Mouse (Mus musculus) kidney, adult 2 months (tissue): ENCODE measurements around the gene Kcna2. TPM values are rescaled to one million over a fixed set of nuclear protein-coding genes. Genes with fewer than 3 reads are reported as not detected.

Experiments
- DNase-seq: peaks from one replicate; pipeline ENCODE4 v3.0.0; 2021
- H3K27ac ChIP-seq: fragments of 200-500 bp; 2 replicates; pipeline ENCODE4 v1.5.1; 2012; ENCODE audit warnings: low read depth, low read length, control low read depth, inconsistent platforms; ENCODE audit not compliant: insufficient read depth
- H3K27me3 ChIP-seq: fragments of 200-500 bp; replicated peaks from 2 replicates; pipeline ENCODE4 v1.6.1; 2012; ENCODE audit warnings: mild to moderate bottlenecking, moderate library complexity, low read length, inconsistent platforms; ENCODE audit not compliant: control insufficient read depth, insufficient read depth
- H3K36me3 ChIP-seq: fragments of 200-500 bp; 2 replicates; pipeline ENCODE4 v1.6.1; 2012; ENCODE audit warnings: mild to moderate bottlenecking, moderate library complexity, low read length, inconsistent platforms; ENCODE audit not compliant: control insufficient read depth, insufficient read depth
- H3K4me1 ChIP-seq: fragments of 200-500 bp; 2 replicates; pipeline ENCODE4 v1.6.1; 2011; ENCODE audit warnings: low read length; ENCODE audit not compliant: control insufficient read depth, insufficient read depth
- H3K4me3 ChIP-seq: fragments of 200-500 bp; 2 replicates; pipeline ENCODE4 v1.5.1; 2011; ENCODE audit warnings: mild to moderate bottlenecking, low read depth, low read length, control low read depth; ENCODE audit not compliant: insufficient read depth
- CTCF ChIP-seq: fragments of 200-500 bp; conservative IDR thresholded peaks from 2 replicates; pipeline ENCODE4 v1.5.1; 2011; ENCODE audit warnings: low read depth, mild to moderate bottlenecking, control low read depth, low read length, moderate library complexity, mixed read lengths; ENCODE audit not compliant: insufficient read depth, insufficient read length
- POLR2A ChIP-seq: fragments of 200-500 bp; IDR thresholded peaks from one replicate; pipeline ENCODE4 v1.6.1; 2011; ENCODE audit warnings: low read depth, low read length, control low read depth
- WGBS: fragments of 180-500 bp; shearing (Covaris S2); methylation state at CpG from one replicate; pipeline ENCODE4 v1.1.7; 2018; 5-methylcytosine and 5-hydroxymethylcytosine counted together
- polyA plus RNA-seq: library from polyadenylated mRNA; depleted of rRNA; stranded (reverse); fragments of >200 nt; gene quantifications from 2 replicates; pipeline ENCODE4 v1.2.3, GENCODE M21; 2012

The Kcna2 gene
- polyA plus RNA-seq, 1 experiment: 0.34 TPM

DNA sequence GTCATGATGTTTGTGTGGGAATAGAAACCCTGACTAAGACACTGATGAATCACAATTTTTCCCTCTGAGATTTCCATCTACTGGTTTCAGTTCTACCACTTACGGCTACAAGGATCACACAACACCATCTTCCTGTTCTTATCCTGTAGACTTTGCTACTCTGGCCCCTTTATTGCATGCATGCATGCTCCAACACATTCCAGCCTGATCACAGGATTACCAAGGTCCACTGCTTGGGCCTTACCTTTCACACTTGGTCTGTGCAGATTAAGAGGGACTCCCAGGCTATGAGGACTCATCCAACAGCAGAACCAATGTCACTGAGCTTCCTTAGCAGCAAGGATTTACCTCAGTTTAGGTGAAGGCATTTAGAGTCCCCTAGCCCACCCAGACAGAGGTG is 25.2 kb upstream of the Kcna2 start:
- H3K27me3 ChIP-seq: no peaks in the 10 kb centered on the region; the same call in 1 of the 2 replicates
- H3K4me3 ChIP-seq: no peak overlapping the region
- H3K36me3 ChIP-seq: no peaks in the 10 kb centered on the region
- no peaks in the 10 kb centered on the region for H3K4me1 ChIP-seq
- 70% methylated on average over 1 of the region's 1 CpGs for WGBS
- no peak for DNase-seq
- TF ChIP-seq POLR2A (no peak), CTCF (no peak)
- H3K27ac ChIP-seq: no peak overlapping the region

DNA sequence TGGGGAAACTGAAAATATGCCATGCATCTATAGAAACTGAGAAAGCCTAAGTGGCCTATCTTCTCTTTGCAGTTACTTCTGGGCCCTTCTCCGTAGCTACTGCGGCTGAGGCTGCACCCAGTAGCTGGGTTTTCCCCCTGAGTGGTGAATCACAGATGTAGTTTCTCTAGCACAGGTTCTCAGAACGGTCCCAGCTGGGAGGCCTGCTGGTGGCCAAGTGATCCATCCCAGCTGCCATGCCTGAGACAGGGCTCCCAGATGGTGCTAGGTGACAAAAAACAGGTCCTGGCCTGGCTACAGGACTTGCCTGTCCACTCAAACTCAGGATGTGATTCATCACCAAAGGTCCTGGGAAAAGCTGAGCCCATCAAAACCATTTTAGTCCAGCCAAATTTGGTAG is 24.3 kb upstream of the Kcna2 start:
- TF ChIP-seq CTCF (no peak), POLR2A (no peak)
- 75% methylated on average over 3 of the region's 3 CpGs for WGBS
- Histone ChIP-seq H3K27me3 (no peaks in the 10 kb centered on the region), H3K27ac (no peak overlapping the region), H3K36me3 (no peaks in the 10 kb centered on the region), H3K4me3 (no peak overlapping the region), H3K4me1 (no peaks in the 10 kb centered on the region)
- no peak for DNase-seq

DNA sequence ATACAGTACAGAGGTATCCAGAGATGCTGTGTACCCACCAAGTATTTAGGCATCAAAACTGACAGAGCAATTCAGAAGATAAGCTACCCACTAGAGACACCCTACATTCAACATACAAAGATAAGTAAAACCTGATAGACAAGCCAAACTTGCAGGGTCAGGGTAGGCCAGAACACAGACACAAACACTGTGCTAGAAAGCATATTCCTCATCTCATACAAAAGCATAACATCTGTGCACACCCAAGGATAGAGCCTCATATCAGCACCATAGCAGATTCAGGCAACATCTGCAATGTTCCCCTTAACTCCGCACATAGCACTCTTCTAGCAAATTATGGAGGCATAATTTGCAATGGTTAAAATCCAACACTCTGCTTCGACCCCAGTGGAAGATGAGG is 23.8 kb upstream of the Kcna2 start:
- Histone ChIP-seq H3K4me3 (no peak overlapping the region), H3K27ac (no peak overlapping the region), H3K27me3 (no peaks in the 10 kb centered on the region), H3K36me3 (no peaks in the 10 kb centered on the region), H3K4me1 (no peaks in the 10 kb centered on the region)
- TF ChIP-seq POLR2A (no peak), CTCF (no peak)
- WGBS: 91% methylated on average over 2 of the region's 2 CpGs
- no peak for DNase-seq

DNA sequence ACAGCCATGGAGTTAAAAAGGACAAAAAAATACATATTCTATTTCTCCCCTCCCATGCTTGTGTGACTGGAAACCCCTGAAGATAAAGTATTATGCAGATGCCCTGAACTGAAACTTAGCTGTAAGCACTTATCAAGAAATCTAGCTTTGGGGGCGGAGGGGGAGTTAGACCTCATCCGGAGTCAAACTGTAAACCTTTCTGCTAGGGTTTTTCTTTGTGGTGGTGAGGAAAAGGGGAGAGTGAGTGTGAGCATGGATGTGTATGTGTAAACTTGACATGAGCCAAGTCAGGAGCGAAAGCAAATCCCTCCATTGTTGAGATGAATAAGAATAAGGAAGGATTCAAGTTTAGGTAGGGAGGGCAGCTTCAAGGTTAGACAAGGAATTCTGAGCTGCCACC is 20.1 kb upstream of the Kcna2 start:
- Histone ChIP-seq H3K36me3 (no peaks in the 10 kb centered on the region), H3K27ac (no peak overlapping the region), H3K4me3 (no peak overlapping the region), H3K4me1 (no peaks in the 10 kb centered on the region), H3K27me3 (no peaks in the 10 kb centered on the region; the same call in 1 of the 2 replicates)
- no peak for DNase-seq
- TF ChIP-seq POLR2A (no peak), CTCF (no peak)
- 83% methylated on average over 3 of the region's 3 CpGs for WGBS

DNA sequence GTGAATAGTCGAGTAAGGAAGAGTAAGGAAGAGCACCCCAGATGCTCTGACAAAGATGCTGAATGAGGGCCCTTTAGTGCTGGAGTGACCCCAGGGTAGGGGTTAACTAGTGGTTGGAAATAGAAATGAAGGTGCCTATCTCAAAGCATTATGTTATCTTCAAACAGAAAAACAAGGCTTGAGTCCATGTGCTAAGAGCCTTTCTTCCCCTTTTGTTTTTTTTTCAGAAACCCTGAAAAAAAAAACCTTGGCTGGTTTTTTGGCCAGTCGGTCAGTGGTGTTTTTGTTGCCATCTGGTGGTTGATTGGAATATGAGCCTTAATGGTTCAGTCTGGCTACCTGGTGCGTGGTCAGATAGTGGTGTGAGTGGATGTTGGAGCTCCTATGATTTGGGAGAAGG is 19.7 kb upstream of the Kcna2 start:
- TF ChIP-seq POLR2A: no peak
- peak; percentile 28; the same call in 1 of the 2 replicates for TF ChIP-seq CTCF
- no peak overlapping the region for H3K4me3 ChIP-seq
- DNase-seq: peak; percentile 29
- H3K27ac ChIP-seq: no peak overlapping the region
- H3K36me3 ChIP-seq: no peaks in the 10 kb centered on the region
- WGBS: 26% methylated on average over 3 of the region's 3 CpGs
- H3K4me1 ChIP-seq: no peaks in the 10 kb centered on the region
- H3K27me3 ChIP-seq: no peaks in the 10 kb centered on the region; the same call in 1 of the 2 replicates

DNA sequence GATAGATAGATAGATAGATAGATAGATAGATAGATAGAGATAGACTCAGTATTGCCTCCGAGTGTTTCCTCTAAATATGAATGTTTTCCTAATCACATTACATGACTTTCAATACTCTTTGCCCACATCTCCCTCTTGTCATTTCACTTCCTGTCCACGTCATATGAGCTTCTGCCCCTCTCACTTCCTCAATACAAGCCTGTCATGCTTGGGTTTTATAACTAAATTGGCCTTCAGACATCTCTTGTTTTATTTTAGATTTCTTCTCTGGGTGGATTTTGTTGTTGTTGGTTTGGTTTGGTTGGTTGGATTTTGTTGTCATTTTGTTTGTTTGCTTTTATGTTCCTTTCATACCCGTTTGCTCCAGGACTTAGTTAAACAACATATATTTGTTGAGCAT is 16.4 kb upstream of the Kcna2 start:
- 77% methylated on average over 3 of the region's 3 CpGs for WGBS
- Histone ChIP-seq H3K4me1 (no peaks in the 10 kb centered on the region), H3K4me3 (no peak overlapping the region), H3K27me3 (no peaks in the 10 kb centered on the region; the same call in 1 of the 2 replicates), H3K36me3 (no peaks in the 10 kb centered on the region), H3K27ac (no peak overlapping the region)
- DNase-seq: no peak
- TF ChIP-seq POLR2A (no peak), CTCF (no peak)

- no peak for TF ChIP-seq CTCF
- no peak for TF ChIP-seq POLR2A
- Histone ChIP-seq H3K36me3 (no peaks in the 10 kb centered on the region), H3K4me3 (no peak overlapping the region), H3K4me1 (no peaks in the 10 kb centered on the region), H3K27me3 (no peaks in the 10 kb centered on the region; the same call in 1 of the 2 replicates), H3K27ac (no peak overlapping the region)
- WGBS: 89% methylated on average over 4 of the region's 4 CpGs
- DNase-seq: no peak
Observed at GRCm38 (mm10) chr3:107087410-107087809, 13.5 kb upstream of the Kcna2 start.
